Mouse (Mus musculus) lung, postnatal 10 days (tissue): Measurements from ENCODE around the gene Degs1.

Experiments
- DNase-seq: peaks from one replicate; pipeline ENCODE4 v3.0.0; 2021

Degs1 gene

GRCm38 (mm10) chr1:182280046-182280445, 2.6 kb downstream of the Degs1 start:
- DNase-seq = no peak

- no peak for DNase-seq
Measured at GRCm38 (mm10) chr1:182279436-182279835, 3.2 kb downstream of the Degs1 start.

GRCm38 (mm10) chr1:182275109-182275508, 7.5 kb downstream of the Degs1 start:
- no peak for DNase-seq

- DNase-seq = no peak
Measured at GRCm38 (mm10) chr1:182271632-182272031, 11.0 kb downstream of the Degs1 start.

GRCm38 (mm10) chr1:182271130-182271529, 11.5 kb downstream of the Degs1 start:
- no peak for DNase-seq

- DNase-seq = no peak
Measured at GRCm38 (mm10) chr1:182268317-182268716, 14.3 kb downstream of the Degs1 start.

- no peak for DNase-seq
Measured at GRCm38 (mm10) chr1:182266028-182266525, 16.5 kb downstream of the Degs1 start.

- peak; percentile 80 for DNase-seq
Measured at GRCm38 (mm10) chr1:182256041-182256680, 26.4 kb downstream of the Degs1 start.

GRCm38 (mm10) chr1:182255031-182255430, 27.6 kb downstream of the Degs1 start:
- DNase-seq = peak; percentile 8

- DNase-seq = no peak
Measured at GRCm38 (mm10) chr1:182254618-182255017, 28.0 kb downstream of the Degs1 start.

GRCm38 (mm10) chr1:182253756-182254534, 28.7 kb downstream of the Degs1 start:
- peak; percentile 51 for DNase-seq

- DNase-seq = no peak
Measured at GRCm38 (mm10) chr1:182252534-182253171, 30.0 kb downstream of the Degs1 start.

- DNase-seq = no peak
Measured at GRCm38 (mm10) chr1:182250734-182251133, 31.9 kb downstream of the Degs1 start.

GRCm38 (mm10) chr1:182249298-182249697, 33.3 kb downstream of the Degs1 start:
- DNase-seq = no peak

GRCm38 (mm10) chr1:182245003-182245402, 37.6 kb downstream of the Degs1 start:
- DNase-seq = no peak

GRCm38 (mm10) chr1:182238056-182238703, 44.4 kb downstream of the Degs1 start:
- DNase-seq = no peak

GRCm38 (mm10) chr1:182237386-182237785, 45.2 kb downstream of the Degs1 start:
- DNase-seq = peak; percentile 51

- DNase-seq = no peak
Measured at GRCm38 (mm10) chr1:182235174-182235573, 47.4 kb downstream of the Degs1 start.

- peak; percentile 10 for DNase-seq
Measured at GRCm38 (mm10) chr1:182229381-182229780, 53.2 kb downstream of the Degs1 start.

GRCm38 (mm10) chr1:182227141-182227963, 55.3 kb downstream of the Degs1 start:
- peak; percentile 41 for DNase-seq

- DNase-seq = no peak
Measured at GRCm38 (mm10) chr1:182226261-182226660, 56.3 kb downstream of the Degs1 start.
